Mouse (Mus musculus): ENCODE measurements around the gene Pygm.
A peak's percentile ranks its signal among the peaks of the same experiment; 100 is the strongest.

Pygm gene

DNA sequence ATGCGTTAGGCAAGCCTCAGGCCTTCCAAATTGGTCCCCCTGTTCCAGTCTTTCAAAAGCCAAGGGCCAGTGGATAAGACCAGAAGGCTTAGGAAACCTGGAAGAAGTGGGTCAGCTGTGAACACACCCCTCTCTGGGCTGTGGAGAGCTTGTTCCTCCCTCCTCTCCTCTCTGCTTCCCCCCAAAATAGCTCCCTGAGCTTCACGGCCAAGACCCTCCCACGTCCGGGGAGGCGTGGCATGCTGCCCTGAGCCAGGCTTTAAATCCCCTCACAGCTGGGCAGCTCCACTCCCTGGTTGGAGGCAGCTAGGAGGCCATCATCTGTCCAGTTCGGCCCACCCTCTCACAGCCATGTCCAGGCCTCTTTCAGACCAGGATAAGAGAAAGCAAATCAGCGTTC, at the start of gene Pygm:
Gene Pygm (plus strand): TSS at position 272 of the 400 bp plus-strand sequence.
- DNase-seq (ENCODE audit: extremely low spot score, low spot score), result no peak

DNA sequence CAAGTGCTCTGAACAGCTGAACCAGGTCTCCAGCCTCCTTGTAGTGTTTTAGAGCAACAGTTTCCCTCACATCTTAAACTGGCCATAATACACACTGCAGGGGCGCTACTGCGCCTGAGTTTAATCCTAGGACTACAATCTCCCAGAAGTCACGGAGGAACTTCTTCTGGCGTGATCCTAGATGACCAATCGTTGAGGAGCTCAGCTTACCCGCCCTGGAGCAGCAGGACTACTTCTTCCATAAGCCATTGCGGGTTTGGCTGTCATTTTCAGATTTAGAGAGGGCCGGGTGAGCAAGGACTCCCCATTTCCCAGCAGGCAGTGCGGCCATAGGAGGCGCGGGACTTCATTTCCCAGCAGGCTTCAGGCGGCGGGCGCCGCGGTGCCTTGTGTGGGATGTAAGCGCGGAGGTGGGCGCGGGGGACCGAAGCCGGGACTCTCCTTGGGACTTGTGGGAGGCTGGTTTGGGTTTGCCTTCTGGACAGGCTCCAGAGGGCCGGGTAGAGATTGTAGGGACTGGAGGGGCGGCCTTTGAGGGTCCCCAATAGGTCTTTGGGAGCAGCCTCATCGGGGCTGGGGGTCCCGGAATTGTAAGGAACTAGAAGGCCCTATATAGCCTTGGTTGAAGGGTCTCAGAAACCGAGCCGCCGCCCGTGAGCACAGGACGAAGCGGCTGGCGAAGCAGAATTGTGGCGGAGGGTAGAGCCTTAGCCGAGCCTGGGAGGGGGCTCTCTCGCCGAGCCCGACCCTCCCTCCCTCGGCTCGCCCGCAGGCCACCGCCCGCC, 49.3 kb upstream of the Pygm start, which contains the start of gene Men1:
Gene Men1 (plus strand): TSS at position 307 of the 785 bp plus-strand sequence.
- peak; percentile 91 for DNase-seq (ENCODE audit: extremely low spot score, low spot score)

DNA sequence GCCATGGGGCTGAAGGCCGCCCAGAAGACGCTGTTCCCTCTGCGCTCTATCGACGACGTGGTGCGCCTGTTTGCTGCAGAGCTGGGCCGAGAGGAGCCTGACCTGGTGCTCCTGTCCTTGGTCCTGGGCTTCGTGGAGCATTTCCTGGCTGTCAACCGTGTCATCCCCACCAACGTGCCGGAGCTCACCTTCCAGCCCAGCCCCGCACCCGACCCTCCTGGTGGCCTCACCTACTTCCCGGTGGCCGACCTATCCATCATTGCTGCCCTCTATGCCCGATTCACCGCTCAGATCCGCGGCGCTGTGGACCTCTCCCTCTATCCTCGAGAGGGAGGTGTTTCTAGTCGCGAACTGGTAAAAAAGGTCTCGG, 48.8 kb upstream of the Pygm start:
- no peak for DNase-seq (ENCODE audit: extremely low spot score, low spot score)

DNA sequence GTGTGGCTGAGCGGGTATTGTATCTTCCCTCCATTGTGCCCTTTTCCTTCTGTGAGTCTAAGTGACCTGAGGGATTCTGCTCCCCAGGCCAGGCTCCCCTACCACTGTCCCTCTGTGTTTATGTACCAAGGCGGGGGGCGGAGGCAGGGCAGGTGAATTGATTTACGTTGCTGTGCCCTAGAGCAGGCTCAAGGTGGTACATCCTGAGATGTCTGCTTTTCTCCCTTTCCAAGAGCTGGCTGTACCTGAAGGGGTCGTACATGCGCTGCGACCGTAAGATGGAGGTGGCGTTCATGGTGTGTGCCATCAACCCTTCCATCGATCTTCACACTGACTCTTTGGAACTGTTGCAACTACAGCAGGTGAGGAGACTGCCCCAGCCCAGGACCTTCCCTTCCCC, 47.3 kb upstream of the Pygm start:
- no peak for DNase-seq (ENCODE audit: extremely low spot score, low spot score)

DNA sequence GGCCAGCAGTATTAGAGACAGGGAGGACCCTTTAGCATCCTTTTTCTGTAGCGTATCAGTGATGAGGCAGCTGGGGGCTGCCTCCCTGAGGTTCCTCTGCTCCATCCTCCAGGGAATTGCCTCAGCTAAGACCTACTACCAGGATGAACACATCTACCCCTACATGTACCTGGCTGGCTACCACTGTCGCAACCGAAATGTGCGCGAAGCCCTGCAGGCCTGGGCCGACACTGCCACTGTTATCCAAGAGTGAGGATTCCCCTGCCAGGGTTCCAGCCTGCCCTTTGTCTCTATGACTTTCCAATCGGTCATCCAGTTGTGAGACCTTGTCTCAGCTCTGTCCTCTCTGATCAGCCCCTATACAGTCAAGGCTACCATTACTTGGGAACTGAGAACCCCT, 46.0 kb upstream of the Pygm start:
- no peak for DNase-seq (ENCODE audit: extremely low spot score, low spot score)

DNA sequence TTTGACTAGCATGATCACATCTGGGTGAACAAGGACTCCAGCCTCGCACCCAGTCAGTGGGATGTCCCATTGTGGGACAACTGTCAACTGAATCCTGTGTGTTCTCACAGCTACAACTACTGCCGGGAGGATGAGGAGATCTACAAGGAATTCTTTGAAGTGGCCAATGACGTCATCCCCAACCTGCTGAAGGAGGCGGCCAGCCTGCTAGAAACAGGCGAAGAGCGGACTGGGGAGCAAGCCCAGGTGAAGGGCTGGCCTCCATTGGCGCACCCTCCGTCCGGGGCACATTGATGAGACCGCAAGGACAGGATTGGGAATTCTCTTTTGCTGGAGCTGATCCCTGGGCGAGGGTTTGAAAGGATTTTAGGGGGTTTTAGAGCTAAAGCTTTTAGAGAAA, 45.5 kb upstream of the Pygm start:
- no peak for DNase-seq (ENCODE audit: extremely low spot score, low spot score)

DNA sequence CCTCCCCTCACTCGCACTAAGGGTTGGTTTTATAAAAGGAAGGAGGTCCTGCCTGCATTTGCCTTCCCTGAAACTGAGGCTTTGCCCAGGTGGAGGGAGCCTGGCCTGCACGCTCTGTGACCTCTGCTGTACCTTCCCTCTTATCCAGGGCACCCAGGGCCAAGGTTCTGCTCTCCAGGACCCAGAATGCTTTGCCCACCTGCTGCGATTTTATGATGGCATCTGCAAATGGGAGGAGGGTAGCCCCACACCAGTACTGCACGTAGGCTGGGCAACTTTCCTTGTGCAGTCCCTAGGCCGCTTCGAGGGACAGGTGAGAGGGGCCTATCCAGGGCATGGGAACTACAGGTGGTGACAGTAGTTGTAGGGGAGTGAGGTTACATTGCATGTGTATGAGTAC, 45.0 kb upstream of the Pygm start:
- no peak for DNase-seq (ENCODE audit: extremely low spot score, low spot score)

DNA sequence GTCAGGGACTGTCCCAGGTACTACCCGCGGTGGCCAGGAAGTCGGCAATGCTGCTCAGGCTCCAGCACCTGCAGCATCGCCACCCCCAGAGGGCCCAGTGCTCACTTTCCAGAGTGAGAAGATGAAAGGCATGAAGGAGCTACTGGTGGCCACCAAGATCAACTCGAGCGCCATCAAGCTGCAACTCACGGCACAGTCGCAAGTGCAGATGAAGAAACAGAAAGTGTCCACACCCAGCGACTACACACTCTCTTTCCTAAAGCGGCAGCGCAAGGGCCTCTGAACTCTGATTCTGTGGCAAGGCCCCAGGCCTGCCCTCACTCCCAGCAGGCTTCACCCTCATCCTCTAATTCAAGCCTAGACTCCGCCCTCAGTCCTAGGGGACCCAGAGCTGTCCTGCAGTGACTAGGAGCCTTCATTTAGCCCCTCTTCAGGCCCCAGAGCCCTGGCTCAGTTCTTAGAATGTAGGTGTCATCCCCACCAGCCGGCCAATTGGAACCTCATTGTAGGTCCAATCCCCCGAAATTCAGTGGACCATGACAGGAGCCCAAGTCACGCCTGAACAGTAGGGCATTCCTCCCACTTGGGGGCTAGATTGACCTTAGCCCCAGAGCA, 44.2 kb upstream of the Pygm start:
- DNase-seq (ENCODE audit: extremely low spot score, low spot score), result no peak

DNA sequence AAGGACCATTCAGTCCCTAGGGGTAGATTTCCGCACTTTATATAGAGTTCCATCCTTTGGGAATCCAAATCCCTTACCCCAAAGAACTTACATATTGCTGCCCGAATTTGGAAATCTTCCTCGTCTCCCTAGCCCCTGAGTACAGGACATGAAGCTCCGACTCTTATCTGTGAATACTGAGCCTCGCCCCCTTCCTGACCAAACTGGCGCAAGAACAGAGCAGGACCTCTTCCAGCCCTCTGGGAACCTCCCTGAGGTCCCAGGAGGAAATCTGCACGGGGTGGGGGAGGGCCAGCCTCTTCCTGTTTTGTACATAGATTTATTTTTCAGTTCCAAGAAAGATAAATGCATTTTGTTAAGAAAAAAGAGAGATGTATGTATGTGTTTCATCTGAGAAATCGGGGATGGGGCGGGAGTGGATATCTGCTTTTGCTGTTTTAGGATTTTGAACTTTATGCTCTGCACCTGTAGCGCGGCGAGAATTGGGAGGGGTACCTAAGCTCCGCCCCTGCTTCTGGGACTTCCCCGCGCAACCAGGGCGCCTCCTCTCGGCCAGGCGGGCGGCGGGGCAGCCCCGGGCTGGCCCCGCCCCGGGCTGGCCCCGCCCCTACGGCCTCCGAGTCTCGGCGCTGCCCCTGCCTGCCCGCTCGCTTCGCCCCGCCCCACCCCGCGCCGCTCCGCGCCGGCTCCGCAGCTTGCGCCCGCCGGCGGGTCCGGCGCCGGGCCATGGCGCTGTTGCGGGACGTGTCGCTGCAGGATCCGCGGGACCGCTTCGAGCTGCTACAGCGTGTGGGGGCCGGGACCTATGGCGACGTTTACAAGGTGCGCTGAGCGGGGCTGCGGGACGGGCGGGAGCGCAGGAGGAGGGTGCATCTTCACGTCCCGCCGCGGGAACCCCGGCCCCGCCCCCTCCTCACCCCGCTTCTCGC, 43.4 kb upstream of the Pygm start, which contains the start of gene Map4k2:
Gene Map4k2 (plus strand): TSS at position 612 of the 929 bp plus-strand sequence.
- DNase-seq (ENCODE audit: extremely low spot score, low spot score), result peak; percentile 71

DNA sequence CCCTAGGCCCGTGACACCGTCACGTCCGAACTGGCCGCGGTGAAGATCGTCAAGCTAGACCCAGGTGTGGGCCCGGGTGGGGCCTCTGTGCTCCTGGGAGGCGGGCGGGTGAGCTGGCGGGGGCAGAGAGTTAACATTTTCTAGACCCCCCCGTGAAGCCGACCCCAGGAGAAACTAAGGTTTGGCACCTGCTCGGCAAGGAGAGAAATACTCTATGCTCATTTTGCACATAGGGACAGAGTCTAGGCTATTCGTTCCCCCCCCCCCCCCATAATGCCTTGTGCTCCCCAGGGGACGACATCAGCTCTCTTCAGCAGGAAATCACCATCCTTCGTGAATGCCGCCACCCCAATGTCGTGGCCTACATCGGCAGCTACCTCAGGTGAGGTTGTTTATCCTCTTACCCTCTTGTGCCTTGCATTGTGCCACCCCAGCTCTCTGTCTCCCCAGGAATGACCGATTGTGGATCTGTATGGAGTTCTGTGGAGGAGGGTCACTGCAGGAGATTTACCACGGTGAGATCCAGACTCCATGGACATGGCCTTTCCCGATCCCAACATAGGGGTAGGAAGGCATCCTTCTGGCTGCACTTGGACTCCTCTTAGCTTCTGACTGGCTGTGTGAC, 42.6 kb upstream of the Pygm start:
- no peak for DNase-seq (ENCODE audit: extremely low spot score, low spot score)

DNA sequence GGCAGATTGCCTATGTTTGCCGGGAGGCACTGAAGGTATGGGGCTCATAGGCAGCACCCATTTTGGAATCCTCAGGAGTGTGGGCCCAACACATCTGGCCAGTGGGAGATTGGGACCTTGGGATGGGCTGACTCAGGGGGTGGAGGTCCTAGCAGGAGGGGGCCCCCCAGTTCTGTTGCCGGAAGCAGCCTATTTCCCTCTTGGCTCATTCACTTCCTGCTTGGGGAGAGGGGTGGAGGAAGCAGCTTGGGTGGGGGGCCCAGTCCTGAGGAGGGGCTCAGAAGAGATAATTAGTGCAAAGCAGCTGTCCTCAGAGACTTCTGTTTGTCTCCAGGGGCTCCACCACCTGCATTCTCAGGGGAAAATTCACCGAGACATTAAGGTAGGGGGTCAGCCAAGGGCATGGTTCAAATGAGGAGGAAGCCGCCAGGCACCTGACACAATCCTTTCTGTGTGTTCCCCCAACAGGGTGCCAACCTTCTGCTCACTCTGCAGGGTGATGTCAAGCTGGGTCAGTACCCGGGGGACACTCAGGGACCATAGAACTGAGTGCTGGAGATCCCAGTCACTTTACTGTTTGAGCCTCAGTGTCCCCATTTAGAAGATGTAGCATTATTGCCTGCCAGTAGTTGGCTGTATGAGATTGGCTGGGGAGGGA, 41.8 kb upstream of the Pygm start:
- no peak for DNase-seq (ENCODE audit: extremely low spot score, low spot score)

DNA sequence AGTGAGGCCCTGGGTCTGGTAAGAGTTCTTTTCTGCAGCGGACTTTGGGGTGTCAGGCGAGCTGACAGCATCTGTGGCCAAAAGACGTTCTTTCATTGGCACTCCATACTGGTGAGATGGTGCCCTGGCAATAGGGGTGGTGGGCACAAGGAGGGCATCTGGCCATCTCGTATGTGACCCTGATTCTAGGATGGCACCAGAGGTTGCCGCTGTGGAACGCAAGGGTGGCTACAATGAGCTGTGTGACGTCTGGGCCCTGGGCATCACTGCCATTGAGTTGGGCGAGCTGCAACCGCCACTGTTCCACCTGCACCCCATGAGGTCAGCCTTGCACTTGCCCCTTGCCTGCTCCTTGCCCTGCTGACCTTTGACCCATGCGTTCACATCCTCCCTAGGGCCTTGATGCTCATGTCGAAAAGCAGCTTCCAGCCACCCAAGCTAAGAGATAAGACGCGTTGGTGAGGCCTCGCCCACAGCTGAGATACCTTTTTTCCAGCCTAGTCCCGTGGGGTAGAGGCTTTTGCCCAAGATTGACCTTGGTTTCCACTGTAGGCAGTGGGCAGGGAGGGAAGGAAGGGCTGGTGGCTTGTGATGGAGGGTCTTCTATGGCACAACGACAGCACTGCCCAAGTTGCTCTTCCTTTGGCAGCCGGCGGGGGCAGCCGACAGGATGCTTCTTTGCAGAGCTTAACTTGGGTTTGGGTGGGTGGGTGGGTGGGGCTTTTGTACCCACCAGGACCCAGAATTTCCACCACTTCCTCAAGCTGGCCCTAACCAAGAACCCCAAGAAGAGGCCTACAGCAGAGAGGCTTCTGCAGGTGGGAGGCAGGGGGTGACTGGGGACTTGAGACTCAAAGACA, 40.9 kb upstream of the Pygm start:
- DNase-seq (ENCODE audit: extremely low spot score, low spot score), result no peak

DNA sequence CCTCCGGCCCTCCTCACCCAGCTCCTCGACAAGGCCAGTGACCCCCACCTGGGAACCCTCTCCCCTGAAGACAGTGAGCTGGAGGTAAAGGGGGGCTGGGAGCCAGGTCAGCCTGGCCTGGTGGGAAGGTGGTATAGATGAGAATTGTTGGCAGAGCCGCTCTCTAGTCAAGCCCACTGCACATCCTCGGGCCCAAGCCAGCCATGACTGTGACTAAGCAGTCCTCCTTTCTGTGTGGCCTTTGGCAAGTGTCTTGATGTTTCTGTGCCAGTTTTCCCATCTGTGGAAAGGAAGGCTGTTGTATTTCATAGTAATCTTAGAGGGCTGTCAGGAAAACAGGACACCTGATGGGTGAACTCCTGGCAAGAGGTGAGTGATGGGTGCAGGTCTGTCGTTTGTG, 40.2 kb upstream of the Pygm start:
- DNase-seq (ENCODE audit: extremely low spot score, low spot score), result no peak

DNA sequence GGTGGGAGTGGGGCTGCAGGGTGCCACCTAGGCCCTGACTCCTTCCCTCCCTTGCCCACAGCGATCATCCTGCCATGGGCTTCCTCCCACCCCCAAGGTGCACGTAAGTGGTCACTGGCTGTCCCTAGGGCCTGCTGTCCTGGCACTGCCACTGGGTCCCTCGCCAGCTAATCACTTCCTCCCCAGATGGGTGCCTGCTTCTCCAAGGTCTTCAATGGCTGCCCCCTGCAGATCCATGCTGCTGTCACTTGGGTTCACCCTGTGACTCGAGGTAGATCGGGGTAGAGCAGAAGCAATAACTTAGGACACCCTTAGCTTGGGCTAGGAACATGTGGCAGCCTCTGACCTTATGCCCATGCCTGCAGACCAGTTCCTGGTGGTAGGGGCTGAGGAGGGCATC, 38.2 kb upstream of the Pygm start:
- DNase-seq (ENCODE audit: extremely low spot score, low spot score), result no peak

DNA sequence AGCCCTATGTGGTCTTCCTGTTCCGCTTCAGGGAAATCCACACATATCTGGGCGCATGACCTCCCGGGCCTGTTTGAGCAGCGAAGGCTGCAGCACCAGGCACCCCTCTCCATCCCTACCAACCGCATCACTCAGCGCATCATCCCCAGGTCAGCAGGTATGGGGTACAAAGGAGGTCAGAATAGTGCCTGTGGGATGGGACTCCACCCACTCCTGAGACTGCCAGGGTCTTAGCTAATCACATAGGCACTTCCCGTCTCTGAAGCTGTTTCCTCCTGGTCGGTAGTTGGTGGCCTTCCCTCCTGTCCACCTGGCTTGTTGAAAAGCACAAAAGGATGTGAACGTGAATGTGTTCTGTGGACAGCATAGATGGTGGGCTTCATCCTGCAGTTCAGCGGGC, 37.5 kb upstream of the Pygm start:
- DNase-seq (ENCODE audit: extremely low spot score, low spot score), result no peak

DNA sequence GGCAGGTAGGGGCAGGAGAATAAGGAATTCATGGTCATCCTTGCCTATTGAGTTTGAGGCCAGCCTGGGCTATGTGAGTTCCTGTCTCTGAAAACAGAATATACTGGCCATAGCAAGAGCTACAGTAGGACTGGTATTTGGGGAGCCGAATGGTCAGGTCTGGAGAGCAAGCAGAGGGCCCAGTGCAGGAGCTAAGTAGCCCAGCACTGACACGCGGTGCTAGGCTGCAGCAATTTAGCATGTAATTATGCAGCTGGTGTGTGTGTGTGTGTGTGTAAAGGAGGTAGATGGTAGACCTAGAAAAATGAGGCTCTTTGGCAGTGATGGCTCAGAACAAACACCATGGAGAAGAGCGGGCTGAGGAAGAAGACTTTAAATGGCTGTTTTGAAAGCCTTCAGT, 36.6 kb upstream of the Pygm start:
- no peak for DNase-seq (ENCODE audit: extremely low spot score, low spot score)

DNA sequence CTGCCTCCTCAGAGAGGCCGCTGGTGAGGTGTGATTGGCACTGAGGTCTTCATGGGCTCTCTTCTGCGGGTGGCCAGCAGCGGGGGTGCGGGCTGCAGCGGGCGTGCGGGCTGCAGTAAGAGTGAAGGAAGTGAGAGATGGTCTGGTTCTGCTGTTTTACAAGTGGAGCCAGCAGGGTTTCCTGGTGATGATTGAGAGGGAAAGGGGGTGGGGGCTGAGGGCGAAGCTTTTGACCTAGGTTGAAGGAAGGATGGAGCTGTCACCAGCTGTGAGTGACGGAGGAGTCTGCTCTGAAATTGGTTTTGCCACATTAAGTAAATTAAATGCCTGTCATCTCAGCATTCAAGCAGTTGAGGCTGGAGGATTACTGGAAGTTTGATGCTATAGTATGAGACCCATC, 35.5 kb upstream of the Pygm start:
- DNase-seq (ENCODE audit: extremely low spot score, low spot score), result no peak

DNA sequence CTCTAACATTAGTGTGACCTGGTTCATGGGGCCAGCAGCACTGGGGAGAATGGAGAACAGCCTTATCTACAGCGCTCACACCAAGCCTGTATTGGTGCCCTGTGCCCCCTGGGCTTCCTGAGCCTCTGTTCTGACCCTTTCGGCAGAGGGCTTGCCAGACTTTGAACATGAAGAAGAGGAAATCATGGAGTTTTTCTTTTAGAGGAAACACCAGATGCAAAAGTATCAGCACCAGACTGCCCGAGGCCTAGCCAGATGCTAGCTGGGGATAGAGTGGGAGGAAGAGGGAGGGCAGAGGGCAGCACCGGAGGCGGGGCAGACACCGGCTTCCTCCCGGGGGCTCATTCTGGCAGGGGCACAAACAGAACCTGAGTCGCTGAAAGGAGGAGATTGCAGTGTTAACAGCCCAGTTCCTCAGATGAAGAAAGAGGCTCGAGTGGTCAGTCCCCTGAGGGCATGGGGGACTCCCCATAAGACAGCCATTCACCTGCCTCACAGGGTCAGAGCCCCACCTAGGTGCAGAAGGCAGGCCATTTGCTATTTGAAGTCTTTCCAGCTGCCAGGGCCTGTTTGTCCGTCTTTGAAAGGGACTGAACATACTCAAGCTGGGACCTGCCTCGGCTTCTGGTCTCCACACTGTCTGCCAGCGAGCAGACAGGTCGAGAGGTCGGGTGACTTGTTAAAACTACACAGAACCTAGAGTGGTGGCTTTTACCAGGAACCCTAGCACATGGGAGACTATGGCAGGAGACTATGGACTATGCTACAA, 34.8 kb upstream of the Pygm start:
- no peak for DNase-seq (ENCODE audit: extremely low spot score, low spot score)

DNA sequence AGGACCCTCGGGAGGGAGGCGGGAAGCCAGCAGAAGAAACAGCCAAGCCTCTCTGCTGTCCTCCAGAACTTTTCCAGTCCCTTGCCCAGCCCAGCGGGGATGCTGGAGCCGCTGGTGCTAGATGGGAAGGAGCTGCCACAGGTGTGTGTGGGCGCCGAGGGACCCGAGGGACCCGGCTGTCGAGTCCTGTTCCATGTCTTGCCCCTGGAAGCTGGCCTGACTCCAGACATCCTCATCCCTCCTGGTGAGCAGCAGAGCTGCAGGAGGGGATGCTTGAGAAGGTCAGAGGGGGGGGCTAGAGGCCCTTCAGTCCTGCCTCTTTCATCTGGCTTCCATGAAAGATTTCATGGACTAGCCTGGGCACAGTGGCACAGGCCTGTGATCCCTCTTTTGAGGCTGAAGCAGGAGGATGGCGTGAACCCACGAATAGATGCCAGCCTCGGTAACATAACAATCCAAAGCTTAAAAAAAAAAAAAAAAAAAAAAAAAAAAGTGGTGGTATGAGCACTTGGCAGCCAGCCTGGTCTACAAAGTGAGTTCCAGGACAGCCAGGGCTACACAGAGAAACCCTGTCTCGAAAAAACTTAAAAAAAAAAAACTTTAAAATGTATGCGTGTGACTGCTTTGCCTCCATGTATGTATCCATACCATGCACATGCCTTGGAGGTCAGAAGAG, 32.6 kb upstream of the Pygm start:
- no peak for DNase-seq (ENCODE audit: extremely low spot score, low spot score)

Measured in neural tube, embryonic 10.5 days (tissue).